In genomic region chr19:15644786-15645185, GRCm38 (mm10) we compare ENCODE assay signal across 11 mouse cellular contexts.
DNase-seq lines count a peak whose midpoint lies in the region.
"Had no signal": no experiment of that assay in that cellular context is flagged by ENCODE, and none has a peak within 500 bp of the region (broad histone marks: within the 10 kb centered on the region; RNA-seq: fewer than 3 reads in every experiment).

No protein-coding gene starts in this region.

- peak; percentile 49 to 62 for DNase-seq in cerebellum, postnatal 10 days
- DNase-seq in cerebellum, postnatal 4 days (ENCODE audit: low spot score in 2 of 2) = no peak
- peak; percentile 11 to 41 for DNase-seq in layer of hippocampus, adult 18-20 months (ENCODE audit: low spot score in 2 of 2)
- DNase-seq in layer of hippocampus, postnatal 36 days = no peak
- DNase-seq in adrenal gland, postnatal 36 days = peak; percentile 46 to 51
- peak; percentile 8 to 19 for DNase-seq in kidney, postnatal 36 days
- no peak for DNase-seq in urinary bladder, postnatal 36 days (ENCODE audit: low spot score in 2 of 2)
- no peak for DNase-seq in gastrocnemius, postnatal 25 days
- DNase-seq: gastrocnemius, adult 2 months; liver, embryonic 13.5 days; thymus, postnatal 36 days had no signal

Comparison
In these comparisons a context has a peak if more than half of its experiments do, and no peak if none do; other contexts are left out.
1. DNase-seq: peak in cerebellum, postnatal 10 days (2 of 2), layer of hippocampus, adult 18-20 months (2 of 2), adrenal gland, postnatal 36 days (2 of 2) and kidney, postnatal 36 days (2 of 2); none in cerebellum, postnatal 4 days (0 of 2), layer of hippocampus, postnatal 36 days (0 of 2), urinary bladder, postnatal 36 days (0 of 2) and gastrocnemius, postnatal 25 days (single experiment).